Mouse (Mus musculus): ENCODE measurements around the gene Cad. TPM values are rescaled to one million over a fixed set of nuclear protein-coding genes. Genes with fewer than 3 reads are reported as not detected.

The Cad gene
- polyA plus RNA-seq, 1 experiment from 2014 or later, result 26.3 TPM

Other genes with a start within 250 kb of the Cad start
- gene Mapre3, start 240.1 kb upstream of the Cad start, polyA plus RNA-seq (2015; fragmentation: Nextera tagmentation; extraction: Ambion mirVana), result 30.4 and 30.6 TPM in 2 replicates
- 97.7 and 97.9 TPM in 2 replicates for gene Tmem214, start 186.8 kb upstream of the Cad start, polyA plus RNA-seq (2015; fragmentation: Nextera tagmentation; extraction: Ambion mirVana)
- 16.4 and 21.9 TPM in 2 replicates for gene Agbl5, start 166.1 kb upstream of the Cad start, polyA plus RNA-seq (2015; fragmentation: Nextera tagmentation; extraction: Ambion mirVana)
- gene Ost4, start 147.0 kb upstream of the Cad start, polyA plus RNA-seq (2015; fragmentation: Nextera tagmentation; extraction: Ambion mirVana), result 464 and 505 TPM in 2 replicates
- gene Emilin1, start 141.4 kb upstream of the Cad start, polyA plus RNA-seq (2015; fragmentation: Nextera tagmentation; extraction: Ambion mirVana), result 274 and 287 TPM in 2 replicates
- gene Khk, start 133.3 kb upstream of the Cad start, polyA plus RNA-seq (2015; fragmentation: Nextera tagmentation; extraction: Ambion mirVana), result 23.6 and 28.1 TPM in 2 replicates
- gene Cgref1, start 109.2 kb upstream of the Cad start, polyA plus RNA-seq (2015; fragmentation: Nextera tagmentation; extraction: Ambion mirVana), result 21.0 and 31.7 TPM in 2 replicates
- gene Preb, start 94.4 kb upstream of the Cad start, polyA plus RNA-seq (2015; fragmentation: Nextera tagmentation; extraction: Ambion mirVana), result 128 and 137 TPM in 2 replicates
- gene Tcf23, start 86.1 kb upstream of the Cad start, polyA plus RNA-seq (2015; fragmentation: Nextera tagmentation; extraction: Ambion mirVana), result 0.04 and 0.06 TPM in 2 replicates
- 179 and 184 TPM in 2 replicates for gene Atraid, start 6.5 kb upstream of the Cad start, polyA plus RNA-seq (2015; fragmentation: Nextera tagmentation; extraction: Ambion mirVana)
- gene Slc5a6, start 5.9 kb upstream of the Cad start, polyA plus RNA-seq (2015; fragmentation: Nextera tagmentation; extraction: Ambion mirVana), result 10.9 and 14.6 TPM in 2 replicates
- not detected in 2 replicates for gene Dnajc5g, start 51.5 kb downstream of the Cad start, polyA plus RNA-seq (2015; fragmentation: Nextera tagmentation; extraction: Ambion mirVana)
- 0.50 and 0.66 TPM in 2 replicates for gene Slc30a3, start 53.5 kb downstream of the Cad start, polyA plus RNA-seq (2015; fragmentation: Nextera tagmentation; extraction: Ambion mirVana)
- 7.6 and 21.7 TPM in 2 replicates for gene Trim54, start 61.9 kb downstream of the Cad start, polyA plus RNA-seq (2015; fragmentation: Nextera tagmentation; extraction: Ambion mirVana)
- not detected in 2 replicates for gene Ucn, start 84.0 kb downstream of the Cad start, polyA plus RNA-seq (2015; fragmentation: Nextera tagmentation; extraction: Ambion mirVana)
- 64.0 and 70.5 TPM in 2 replicates for gene Mpv17, start 99.5 kb downstream of the Cad start, polyA plus RNA-seq (2015; fragmentation: Nextera tagmentation; extraction: Ambion mirVana)
- 1.2 and 1.3 TPM in 2 replicates for gene Gm29609, start 125.1 kb downstream of the Cad start, polyA plus RNA-seq (2015; fragmentation: Nextera tagmentation; extraction: Ambion mirVana)
- gene Gtf3c2, start 125.4 kb downstream of the Cad start, polyA plus RNA-seq (2015; fragmentation: Nextera tagmentation; extraction: Ambion mirVana), result 59.1 and 65.6 TPM in 2 replicates
- gene Snx17, start 138.4 kb downstream of the Cad start, polyA plus RNA-seq (2015; fragmentation: Nextera tagmentation; extraction: Ambion mirVana), result 141 and 154 TPM in 2 replicates
- 64.2 and 69.0 TPM in 2 replicates for gene Eif2b4, start 138.7 kb downstream of the Cad start, polyA plus RNA-seq (2015; fragmentation: Nextera tagmentation; extraction: Ambion mirVana)
- 8.2 and 9.0 TPM in 2 replicates for gene Zfp513, start 147.5 kb downstream of the Cad start, polyA plus RNA-seq (2015; fragmentation: Nextera tagmentation; extraction: Ambion mirVana)
- 102 and 106 TPM in 2 replicates for gene Ppm1g, start 165.9 kb downstream of the Cad start, polyA plus RNA-seq (2015; fragmentation: Nextera tagmentation; extraction: Ambion mirVana)
- gene Nrbp1, start 186.1 kb downstream of the Cad start, polyA plus RNA-seq (2015; fragmentation: Nextera tagmentation; extraction: Ambion mirVana), result 167 and 183 TPM in 2 replicates
- gene Gm9970, start 186.5 kb downstream of the Cad start, polyA plus RNA-seq (2015; fragmentation: Nextera tagmentation; extraction: Ambion mirVana), result 0.50 TPM in 1 of 2 replicates, not detected in the other
- 9.6 and 12.8 TPM in 2 replicates for gene Krtcap3, start 196.9 kb downstream of the Cad start, polyA plus RNA-seq (2015; fragmentation: Nextera tagmentation; extraction: Ambion mirVana)
- 30.5 and 36.1 TPM in 2 replicates for gene Ift172, start 236.3 kb downstream of the Cad start, polyA plus RNA-seq (2015; fragmentation: Nextera tagmentation; extraction: Ambion mirVana)
- 63.2 and 76.9 TPM in 2 replicates for gene Fndc4, start 241.3 kb downstream of the Cad start, polyA plus RNA-seq (2015; fragmentation: Nextera tagmentation; extraction: Ambion mirVana)
- 0.11 TPM in 1 of 2 replicates, not detected in the other for gene Gckr, start 242.7 kb downstream of the Cad start, polyA plus RNA-seq (2015; fragmentation: Nextera tagmentation; extraction: Ambion mirVana)

All from limb, embryonic 15.5 days (tissue).